Mouse (Mus musculus): ENCODE measurements around the gene Eif4e2.

Eif4e2 gene

GRCm38 (mm10) chr1:87213735-87214704 is at the start of gene Eif4e2:
Eif4e2 (plus strand) TSS chr1:87213914.
- peak; percentile 97 for DNase-seq (ENCODE audit: low read depth)

DNA sequence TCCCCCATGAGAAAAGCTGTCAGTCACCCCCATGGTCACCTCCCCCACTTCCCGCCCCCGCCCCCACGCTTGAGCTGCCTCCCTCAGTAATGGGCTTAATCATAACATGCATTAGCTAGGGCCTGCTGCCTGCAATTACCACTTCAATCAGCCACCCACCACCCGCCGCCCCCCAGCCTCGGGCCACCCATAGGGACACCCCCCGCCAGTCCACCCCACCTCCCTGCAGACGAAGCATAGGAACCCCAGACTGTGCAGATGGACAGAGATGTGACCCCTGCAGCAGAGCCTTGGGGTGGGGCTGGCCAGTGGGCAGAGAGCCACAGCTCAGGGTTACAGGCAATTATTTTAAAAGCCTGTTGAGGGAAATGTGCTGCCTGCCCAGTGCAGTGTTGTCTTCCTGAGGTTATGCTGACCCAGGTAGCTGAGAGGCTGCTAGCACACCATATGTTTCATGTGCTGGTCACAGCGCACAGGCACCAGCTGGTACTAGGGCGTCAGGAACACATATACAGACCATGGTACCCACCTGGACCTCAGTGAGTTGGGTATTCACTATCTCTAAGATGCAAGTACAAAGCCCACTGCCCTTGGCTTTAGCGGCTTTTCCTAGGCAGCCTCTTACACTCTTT is 49.4 kb upstream of the Eif4e2 start:
- no peak for DNase-seq (ENCODE audit: low read depth)

DNA sequence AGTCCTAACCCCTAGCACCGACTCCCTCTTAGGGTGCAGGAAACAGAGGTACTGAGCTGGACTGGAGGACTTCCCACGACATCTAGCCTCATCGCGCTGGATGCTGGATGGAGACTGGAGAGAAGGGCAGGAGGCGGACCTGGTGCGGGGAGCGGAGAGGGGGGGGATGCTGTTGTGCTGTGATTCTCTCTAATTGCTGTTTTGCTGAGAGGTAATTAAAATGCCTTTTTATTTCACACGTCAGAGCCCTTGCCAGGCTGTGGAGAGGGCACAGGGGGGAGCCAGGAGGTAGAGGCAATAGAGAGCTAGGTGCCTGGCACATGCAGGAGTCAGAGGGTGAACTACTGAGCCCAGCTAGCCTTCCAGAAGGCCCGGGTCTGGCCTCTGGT is 48.9 kb upstream of the Eif4e2 start:
- DNase-seq (ENCODE audit: low read depth): no peak

DNA sequence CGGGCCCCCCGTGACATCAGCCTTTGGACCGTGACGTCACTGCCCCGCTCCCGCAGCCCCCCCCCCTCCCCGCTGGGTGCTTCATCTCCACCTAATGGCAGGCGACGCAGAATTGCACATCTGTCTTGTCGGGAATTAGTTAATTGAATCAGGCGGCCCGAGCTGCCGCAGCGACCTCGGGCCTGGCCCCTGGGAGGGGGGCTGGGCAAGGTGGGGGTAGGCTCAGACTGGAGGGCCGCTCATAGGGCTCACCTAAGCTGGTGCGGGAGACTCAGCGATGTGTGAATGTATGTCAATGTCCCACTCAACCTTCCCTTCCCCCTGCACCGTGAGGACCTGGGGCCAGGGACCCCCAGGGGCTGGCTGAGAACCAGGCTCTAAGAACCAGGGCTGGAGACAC is 43.3 kb upstream of the Eif4e2 start:
- no peak for DNase-seq (ENCODE audit: low read depth)

GRCm38 (mm10) chr1:87171312-87171711 is 42.4 kb upstream of the Eif4e2 start:
- DNase-seq (ENCODE audit: low read depth): no peak

GRCm38 (mm10) chr1:87172316-87172715 is 41.4 kb upstream of the Eif4e2 start:
- DNase-seq (ENCODE audit: low read depth): peak; percentile 30

DNA sequence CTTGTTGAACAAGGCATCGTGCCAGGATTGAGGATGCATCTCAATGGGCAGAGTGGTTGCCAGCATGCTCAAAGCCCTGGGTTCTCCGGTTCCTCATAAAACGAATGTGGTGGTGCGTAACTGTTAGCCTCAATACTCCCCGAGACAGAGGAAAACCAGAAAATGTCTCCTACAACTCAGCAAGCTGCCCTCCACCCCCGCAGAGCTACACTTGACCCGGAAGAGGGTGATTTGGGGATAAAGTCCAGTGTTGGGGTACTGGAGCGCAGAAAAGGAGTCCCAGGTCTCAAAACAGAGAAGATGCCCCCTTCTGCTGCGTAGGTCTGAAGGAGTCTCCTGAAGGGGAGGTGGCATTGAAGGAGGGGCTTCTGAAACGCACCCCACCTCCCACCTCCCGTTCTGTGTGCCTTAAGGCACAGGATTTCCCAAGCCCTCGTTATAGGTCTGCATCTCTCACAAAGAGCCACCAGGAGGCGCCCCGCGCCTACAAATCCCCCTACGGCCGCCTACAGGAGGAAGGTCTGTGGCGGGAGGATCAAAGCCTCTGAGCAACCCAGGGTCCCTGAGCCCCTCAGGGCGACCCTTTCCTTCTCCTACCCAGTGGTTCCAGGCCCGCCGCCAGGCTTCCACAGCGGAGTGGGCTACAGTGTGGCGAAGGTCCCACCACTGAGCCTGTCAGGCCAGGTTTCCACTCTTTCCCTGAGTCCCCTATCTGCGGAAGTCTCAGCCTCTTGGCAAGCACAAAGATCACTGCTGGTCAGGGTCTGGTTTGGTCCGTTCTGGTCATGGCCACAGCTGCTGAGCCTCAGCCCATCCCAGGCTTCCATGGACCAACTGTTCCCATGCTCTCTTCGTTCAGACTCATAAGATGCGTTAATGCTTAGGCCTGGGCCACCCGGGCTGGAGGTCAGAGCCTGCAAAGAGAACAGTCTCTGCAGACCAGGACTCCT is 39.4 kb upstream of the Eif4e2 start:
- DNase-seq (ENCODE audit: low read depth): peak; percentile 87

DNA sequence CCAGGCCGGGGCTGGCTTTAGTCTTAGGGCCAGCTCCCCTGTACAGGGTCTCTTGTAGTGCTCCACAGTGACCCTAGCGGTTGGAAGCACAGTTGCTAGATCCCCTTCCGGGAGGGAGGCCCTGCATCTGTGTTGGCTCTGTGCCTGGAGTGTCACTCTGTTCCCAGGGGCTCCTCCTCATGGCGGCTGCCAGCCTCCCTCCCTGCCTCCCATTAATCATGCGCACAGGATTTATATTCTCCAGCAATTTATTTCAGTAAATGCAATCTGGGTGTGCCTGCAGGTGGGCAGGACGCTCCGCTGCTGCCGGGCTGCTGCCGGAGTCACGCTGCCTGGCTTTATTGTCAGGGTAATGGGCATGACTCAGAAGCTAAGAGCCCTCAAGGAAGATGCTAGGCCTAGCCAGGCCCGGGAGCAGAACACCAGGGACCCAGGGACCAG is 37.8 kb upstream of the Eif4e2 start:
- peak; percentile 61 for DNase-seq (ENCODE audit: low read depth)

- DNase-seq (ENCODE audit: low read depth): peak; percentile 95
Measured at GRCm38 (mm10) chr1:87180896-87181295, 32.8 kb upstream of the Eif4e2 start.

DNA sequence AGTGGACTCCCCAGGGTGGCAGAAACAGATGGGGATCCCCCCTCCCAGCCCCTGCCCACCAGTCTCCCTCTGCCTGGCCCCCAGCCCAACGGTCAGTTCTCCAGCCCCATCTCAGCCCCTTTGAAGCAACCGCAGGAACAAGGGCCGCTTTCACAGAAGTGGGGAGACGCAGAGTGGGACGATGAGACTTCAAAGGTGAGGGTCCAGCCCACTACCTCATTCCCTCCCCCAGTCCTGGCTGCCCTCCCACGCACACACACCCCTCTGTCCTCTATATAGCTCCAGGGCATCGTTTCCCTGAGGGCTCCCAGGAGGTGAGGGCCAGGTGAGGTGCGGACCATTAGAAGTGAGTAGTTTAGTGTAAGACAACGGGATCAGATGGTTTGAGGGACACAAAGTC is 30.7 kb upstream of the Eif4e2 start, which contains the start of gene Prss56:
TSS of gene Prss56 (plus strand) at position 301 of the 400 bp plus-strand sequence.
- no peak for DNase-seq (ENCODE audit: low read depth)

- peak; percentile 38 for DNase-seq (ENCODE audit: low read depth)
Measured at GRCm38 (mm10) chr1:87183998-87184750, 29.5 kb upstream of the Eif4e2 start.

- DNase-seq (ENCODE audit: low read depth): peak; percentile 90
Measured at GRCm38 (mm10) chr1:87184751-87185139, 29.0 kb upstream of the Eif4e2 start.

DNA sequence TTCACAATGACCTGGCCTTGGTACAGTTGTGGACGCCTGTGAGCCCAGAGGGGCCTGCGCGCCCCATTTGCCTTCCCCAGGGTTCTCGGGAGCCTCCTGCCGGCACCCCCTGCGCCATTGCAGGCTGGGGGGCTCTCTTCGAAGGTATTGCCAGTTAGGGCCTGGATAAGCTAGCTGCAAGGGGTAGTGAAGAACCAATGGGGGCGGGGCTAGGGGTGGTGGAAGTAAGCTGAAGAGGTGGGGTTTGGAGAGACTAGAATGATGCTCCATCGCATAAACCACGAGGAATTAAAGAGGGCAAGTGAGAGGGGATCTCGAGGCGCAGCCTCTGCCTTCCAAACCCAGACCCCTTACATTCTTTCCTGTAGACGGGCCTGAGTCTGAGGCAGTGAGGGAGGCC is 28.2 kb upstream of the Eif4e2 start:
- no peak for DNase-seq (ENCODE audit: low read depth)

GRCm38 (mm10) chr1:87186261-87187036 is 27.3 kb upstream of the Eif4e2 start:
- DNase-seq (ENCODE audit: low read depth): no peak

DNA sequence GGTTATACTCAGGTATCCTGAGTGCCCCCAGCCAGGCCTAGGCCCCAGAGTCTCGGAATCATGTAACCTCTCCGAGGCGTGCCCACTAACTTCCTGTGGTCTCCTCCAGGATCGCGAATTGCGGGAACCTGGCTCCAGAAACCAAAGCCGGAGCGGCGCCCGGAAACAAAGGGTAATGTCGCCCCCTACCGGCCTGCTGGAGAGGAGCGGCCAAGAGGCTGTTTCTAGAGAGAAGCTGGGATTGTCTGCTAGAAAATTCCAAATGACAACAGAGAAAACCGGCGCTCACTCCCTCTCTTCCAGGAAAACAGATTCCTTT is 26.7 kb upstream of the Eif4e2 start:
- peak; percentile 92 for DNase-seq (ENCODE audit: low read depth)

- DNase-seq (ENCODE audit: low read depth): no peak
Measured at GRCm38 (mm10) chr1:87190429-87190828, 23.3 kb upstream of the Eif4e2 start, which contains the start of gene Chrnd. Chrnd (plus strand) TSS chr1:87190607.

DNA sequence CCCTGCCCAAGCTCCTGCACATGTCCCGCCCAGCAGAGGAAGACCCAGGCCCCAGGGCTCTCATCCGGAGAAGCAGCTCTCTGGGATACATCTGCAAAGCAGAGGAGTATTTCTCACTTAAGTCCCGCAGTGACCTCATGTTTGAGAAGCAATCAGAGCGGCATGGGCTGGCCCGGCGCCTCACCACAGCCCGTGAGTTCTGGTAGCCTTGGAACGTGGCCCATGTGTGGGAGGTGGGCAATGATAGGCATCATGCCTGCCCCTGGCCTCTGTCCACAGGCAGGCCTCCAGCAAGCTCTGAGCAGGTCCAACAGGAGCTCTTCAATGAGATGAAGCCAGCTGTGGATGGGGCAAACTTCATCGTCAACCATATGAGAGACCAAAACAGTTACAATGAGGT is 16.4 kb upstream of the Eif4e2 start:
- peak; percentile 62 for DNase-seq (ENCODE audit: low read depth)

- DNase-seq (ENCODE audit: low read depth): no peak
Measured at GRCm38 (mm10) chr1:87198119-87199065, 15.3 kb upstream of the Eif4e2 start.

DNA sequence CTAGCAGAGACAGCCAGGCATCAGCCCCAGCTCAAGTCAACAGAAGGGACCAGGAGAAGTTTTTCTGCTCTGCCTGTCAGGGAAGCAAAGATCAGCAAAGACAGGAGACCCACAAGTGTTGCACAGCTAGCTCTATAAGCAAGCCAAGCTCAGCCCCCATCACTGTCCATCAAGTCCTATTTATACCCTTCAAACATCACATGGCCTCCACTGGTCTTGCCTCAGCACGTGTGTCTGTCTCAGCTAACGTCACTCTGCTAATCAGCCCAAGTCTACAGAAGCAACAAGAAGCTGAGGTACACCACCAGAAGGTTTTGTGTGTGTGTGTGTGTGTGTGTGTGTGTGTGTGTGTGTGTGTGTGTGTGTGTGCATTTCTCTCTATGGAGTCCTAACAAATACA is 12.9 kb upstream of the Eif4e2 start:
- peak; percentile 28 for DNase-seq (ENCODE audit: low read depth)

Data from NIH3T3 (cell line).